Mouse (Mus musculus) retina, postnatal 1 day (tissue): ENCODE measurements around the gene Rxrb.

ENCODE experiments used
- DNase-seq: peaks from one replicate; pipeline ENCODE4 v3.0.0-alpha.2; 2012

Gene Rxrb

GRCm38 (mm10) chr17:34026221-34026620, 5.4 kb upstream of the Rxrb start:
- DNase-seq: no peak

GRCm38 (mm10) chr17:34026917-34027655, 4.5 kb upstream of the Rxrb start:
- DNase-seq: peak; percentile 72

- peak; percentile 95 for DNase-seq
These were observed 3.9 kb upstream of the Rxrb start, which contains the start of gene H2-Ke6 for GRCm38 (mm10) chr17:34027656-34028223. Gene H2-Ke6, minus strand, starts transcription at chr17:34028060.

GRCm38 (mm10) chr17:34028501-34029149, 3.0 kb upstream of the Rxrb start:
- no peak for DNase-seq

- DNase-seq: no peak
These were observed 2.3 kb upstream of the Rxrb start for GRCm38 (mm10) chr17:34029150-34029889.

- DNase-seq: no peak
These were observed 1.6 kb upstream of the Rxrb start for GRCm38 (mm10) chr17:34029890-34030595.

GRCm38 (mm10) chr17:34030861-34031326, 718 bp upstream of the Rxrb start:
- no peak for DNase-seq

GRCm38 (mm10) chr17:34032174-34032632, 591 bp downstream of the Rxrb start:
- no peak for DNase-seq

GRCm38 (mm10) chr17:34032806-34033205, 1.2 kb downstream of the Rxrb start:
- no peak for DNase-seq

- DNase-seq: no peak
These were observed 1.8 kb downstream of the Rxrb start for GRCm38 (mm10) chr17:34033441-34033840.

GRCm38 (mm10) chr17:34034064-34034463, 2.5 kb downstream of the Rxrb start:
- peak; percentile 80 for DNase-seq

GRCm38 (mm10) chr17:34035517-34035916, 3.9 kb downstream of the Rxrb start:
- DNase-seq: no peak

- no peak for DNase-seq
These were observed 5.0 kb downstream of the Rxrb start for GRCm38 (mm10) chr17:34036647-34037046.

GRCm38 (mm10) chr17:34037241-34037640, 5.6 kb downstream of the Rxrb start:
- no peak for DNase-seq

GRCm38 (mm10) chr17:34038440-34038839, 6.8 kb downstream of the Rxrb start:
- peak; percentile 50 for DNase-seq

- DNase-seq: peak; percentile 76
These were observed 7.4 kb downstream of the Rxrb start, which contains the start of gene Col11a2 for GRCm38 (mm10) chr17:34038878-34039561. Gene Col11a2, plus strand, starts transcription at chr17:34039437.

GRCm38 (mm10) chr17:34039562-34040450, 8.2 kb downstream of the Rxrb start:
- peak; percentile 18 for DNase-seq

- DNase-seq: no peak
These were observed 14.3 kb downstream of the Rxrb start for GRCm38 (mm10) chr17:34045941-34046340.

GRCm38 (mm10) chr17:34047404-34048050, 15.9 kb downstream of the Rxrb start:
- DNase-seq: no peak

- DNase-seq: no peak
These were observed 25.6 kb downstream of the Rxrb start for GRCm38 (mm10) chr17:34057224-34057623.
